Mouse (Mus musculus) MEL (cell line): ENCODE data around the gene Ermap. TPM values are rescaled to one million over a fixed set of nuclear protein-coding genes. Genes with fewer than 3 reads are reported as not detected.

Experiments used
- DNase-seq: peaks from one replicate; pipeline ENCODE4 v3.0.0; 2011; ENCODE audit warnings: low read depth, low spot score
- H3K27ac ChIP-seq: 2 replicates; pipeline ENCODE4 v1.5.1; 2012; ENCODE audit warnings: low read depth, mild to moderate bottlenecking, control low read depth, low read length, moderate library complexity; ENCODE audit not compliant: control insufficient read depth
- H3K27me3 ChIP-seq, 2 experiments: fragments of 150-350 bp in 1 of 2; sonication (generic) in 1 of 2; 2 replicates each; pipeline ENCODE4 v1.6.1; 2012; ENCODE audit warnings: low read length in 2 of 2, mild to moderate bottlenecking in 2 of 2, improper control_type of control experiment in 1 of 2, moderate library complexity in 1 of 2; ENCODE audit not compliant: insufficient read depth in 2 of 2, control insufficient read depth in 1 of 2
- H3K36me3 ChIP-seq, 2 experiments: 2 replicates each; pipeline ENCODE4 v1.6.1; 2012 to 2014; ENCODE audit warnings: low read length in 2 of 2, improper control_type of control experiment in 1 of 2, inconsistent platforms in 1 of 2, mild to moderate bottlenecking in 1 of 2; ENCODE audit not compliant: insufficient read depth in 2 of 2, control insufficient read depth in 1 of 2
- H3K4me1 ChIP-seq, 2 experiments: fragments of 150-350 bp in 1 of 2; sonication (generic) in 1 of 2; 2 replicates each; pipeline ENCODE4 v1.6.1; 2012; ENCODE audit warnings: low read length in 2 of 2, improper control_type of control experiment in 1 of 2, mild to moderate bottlenecking in 1 of 2; ENCODE audit not compliant: insufficient read depth in 2 of 2, control insufficient read depth in 1 of 2
- H3K4me3 ChIP-seq, 2 experiments: fragments of 150-350 bp in 1 of 2; sonication (generic) in 1 of 2; 2 replicates each; pipeline ENCODE4 v1.5.1; 2012; ENCODE audit warnings: low read depth in 2 of 2, low read length in 2 of 2, mild to moderate bottlenecking in 2 of 2, moderate library complexity in 2 of 2, control low read depth in 1 of 2, improper control_type of control experiment in 1 of 2; ENCODE audit not compliant: control insufficient read depth in 1 of 2, insufficient read depth in 1 of 2
- H3K79me2 ChIP-seq: 2 replicates; pipeline ENCODE4 v1.6.1; 2012; ENCODE audit warnings: mild to moderate bottlenecking, low read length, moderate library complexity; ENCODE audit not compliant: control insufficient read depth, poor library complexity, insufficient read depth
- H3K9ac ChIP-seq: 2 replicates; pipeline ENCODE4 v1.6.1; 2012; ENCODE audit warnings: low read depth, mild to moderate bottlenecking, control low read depth, low read length, moderate library complexity; ENCODE audit not compliant: control insufficient read depth, poor library complexity, severe bottlenecking
- H3K9me3 ChIP-seq: fragments of 150-350 bp; sonication (generic); replicated peaks from 2 replicates; pipeline ENCODE4 v1.6.1; 2012; ENCODE audit warnings: mild to moderate bottlenecking, low read length, improper control_type of control experiment, moderate library complexity; ENCODE audit not compliant: insufficient read depth
- CHD1 ChIP-seq: IDR thresholded peaks from 2 replicates; pipeline ENCODE4 v1.6.1; 2012; ENCODE audit warnings: low read depth, mild to moderate bottlenecking, inconsistent platforms, low read length, improper control_type of control experiment
- ETS1 ChIP-seq: IDR thresholded peaks from 2 replicates; pipeline ENCODE4 v1.6.1; 2012; ENCODE audit warnings: low read depth, mild to moderate bottlenecking, inconsistent platforms, low read length, improper control_type of control experiment, moderate library complexity
- GABPA ChIP-seq: IDR thresholded peaks from 2 replicates; pipeline ENCODE4 v1.6.1; 2012; ENCODE audit warnings: low read depth, mild to moderate bottlenecking, inconsistent platforms, low read length, improper control_type of control experiment, moderate library complexity
- HCFC1 ChIP-seq: IDR thresholded peaks from 2 replicates; pipeline ENCODE4 v1.6.1; 2012; ENCODE audit warnings: low read depth, mild to moderate bottlenecking, inconsistent platforms, low read length, improper control_type of control experiment, moderate library complexity
- JUND ChIP-seq: IDR thresholded peaks from 2 replicates; pipeline ENCODE4 v1.6.1; 2011; ENCODE audit warnings: low read depth, mild to moderate bottlenecking, improper control_type of control experiment, low read length
- KAT2A ChIP-seq: conservative IDR thresholded peaks from 2 replicates; pipeline ENCODE4 v1.6.1; 2012; ENCODE audit warnings: low read depth, low read length, improper control_type of control experiment, inconsistent platforms
- MAFK ChIP-seq: IDR thresholded peaks from 2 replicates; pipeline ENCODE4 v1.6.1; 2011; ENCODE audit warnings: low read depth, mild to moderate bottlenecking, low read length, improper control_type of control experiment, borderline replicate concordance
- MAX ChIP-seq: IDR thresholded peaks from 2 replicates; pipeline ENCODE4 v1.6.1; 2011; ENCODE audit warnings: low read length, improper control_type of control experiment
- MEF2A ChIP-seq: IDR thresholded peaks from 2 replicates; pipeline ENCODE4 v1.6.1; 2014; ENCODE audit warnings: low read depth, mild to moderate bottlenecking, inconsistent platforms, low read length, improper control_type of control experiment; ENCODE audit not compliant: poor library complexity, insufficient replicate concordance, severe bottlenecking; ENCODE audit errors: extremely low read depth
- MYB ChIP-seq: IDR thresholded peaks from 2 replicates; pipeline ENCODE4 v1.6.1; 2011; ENCODE audit warnings: mild to moderate bottlenecking, low read depth, low read length, improper control_type of control experiment
- NRF1 ChIP-seq: IDR thresholded peaks from 2 replicates; pipeline ENCODE4 v1.6.1; 2014; ENCODE audit warnings: low read depth, mild to moderate bottlenecking, inconsistent platforms, low read length, improper control_type of control experiment, moderate library complexity; ENCODE audit not compliant: poor library complexity, insufficient read depth, severe bottlenecking
- POLR2A ChIP-seq, 2 experiments: IDR thresholded peaks; 2 replicates each; pipeline ENCODE4 v1.6.1; 2011 to 2012; ENCODE audit warnings: low read length in 2 of 2, mild to moderate bottlenecking in 2 of 2, control low read depth in 1 of 2, improper control_type of control experiment in 1 of 2, low read depth in 1 of 2, moderate library complexity in 1 of 2; ENCODE audit not compliant: control insufficient read depth in 1 of 2, insufficient read depth in 1 of 2, poor library complexity in 1 of 2
- POLR2AphosphoS2 ChIP-seq: IDR thresholded peaks from 2 replicates; pipeline ENCODE4 v1.6.1; 2011; ENCODE audit warnings: low read length, improper control_type of control experiment
- POLR2AphosphoS5 ChIP-seq: IDR thresholded peaks from 2 replicates; pipeline ENCODE4 v1.6.1; 2012; ENCODE audit warnings: low read depth, borderline replicate concordance, mild to moderate bottlenecking, inconsistent platforms, low read length, moderate library complexity, mixed read lengths
- RAD21 ChIP-seq: IDR thresholded peaks from 2 replicates; pipeline ENCODE4 v1.6.1; 2011; ENCODE audit warnings: mild to moderate bottlenecking, low read depth, low read length, improper control_type of control experiment
- RCOR1 ChIP-seq: IDR thresholded peaks from 2 replicates; pipeline ENCODE4 v1.6.1; 2012; ENCODE audit warnings: low read depth, mild to moderate bottlenecking, inconsistent platforms, low read length, improper control_type of control experiment
- SIN3A ChIP-seq: IDR thresholded peaks from 2 replicates; pipeline ENCODE4 v1.6.1; 2012; ENCODE audit warnings: low read length, improper control_type of control experiment, inconsistent platforms
- TAL1 ChIP-seq: IDR thresholded peaks from 2 replicates; pipeline ENCODE4 v1.6.1; 2012; ENCODE audit warnings: mild to moderate bottlenecking, inconsistent platforms, low read length, moderate library complexity, mixed read lengths
- TBP ChIP-seq: IDR thresholded peaks from 2 replicates; pipeline ENCODE4 v1.8.0; 2011; ENCODE audit warnings: low read depth, low read length, improper control_type of control experiment
- TCF12 ChIP-seq: IDR thresholded peaks from 2 replicates; pipeline ENCODE4 v1.6.1; 2014; ENCODE audit warnings: low read depth, mild to moderate bottlenecking, inconsistent platforms, low read length, improper control_type of control experiment, moderate library complexity
- UBTF ChIP-seq: IDR thresholded peaks from 2 replicates; pipeline ENCODE4 v1.6.1; 2012; ENCODE audit warnings: low read depth, mild to moderate bottlenecking, inconsistent platforms, low read length, improper control_type of control experiment, moderate library complexity, borderline replicate concordance; ENCODE audit not compliant: insufficient read depth
- USF1 ChIP-seq: IDR thresholded peaks from 2 replicates; pipeline ENCODE4 v1.6.1; 2014; ENCODE audit warnings: low read depth, mild to moderate bottlenecking, inconsistent platforms, low read length, improper control_type of control experiment, moderate library complexity
- ZC3H11A ChIP-seq: IDR thresholded peaks from 2 replicates; pipeline ENCODE4 v1.6.1; 2012; ENCODE audit warnings: low read depth, mild to moderate bottlenecking, inconsistent platforms, low read length, improper control_type of control experiment
- ZKSCAN1 ChIP-seq: IDR thresholded peaks from 2 replicates; pipeline ENCODE4 v1.6.1; 2012; ENCODE audit warnings: low read depth, mild to moderate bottlenecking, inconsistent platforms, low read length, improper control_type of control experiment, moderate library complexity
- polyA plus RNA-seq, 2 experiments: library from polyadenylated mRNA; stranded (reverse) in 1 of 2; unstranded in 1 of 2; fragments of >175 nt in 1 of 2; fragments of >200 nt in 1 of 2; gene quantifications; 2 replicates each; pipeline versions ENCODE4 v1.2.1 to v1.2.4; 2012; ENCODE audit warnings: low replicate concordance in 2 of 2, low read depth in 1 of 2; ENCODE audit not compliant: insufficient read length in 2 of 2, insufficient read depth in 1 of 2, missing spikeins in 1 of 2
- total RNA-seq: library from RNA; depleted of rRNA; stranded (reverse); fragments of 300-350 nt; gene quantifications from 2 replicates; pipeline ENCODE4 v1.2.3, GENCODE M21; 2012

Gene Ermap
- total and polyA plus RNA-seq, 3 experiments: 44.1 to 247 (median 138) TPM

- no peaks in the 10 kb centered on the region for H3K9me3 ChIP-seq
- H3K27ac ChIP-seq: no peak overlapping the region
- DNase-seq: no peak
- peaks cover 0 to 9% of the 10 kb centered on the region in 2 experiments for H3K36me3 ChIP-seq
- H3K4me3 ChIP-seq: no peak overlapping the region
- no peaks in the 10 kb centered on the region for H3K27me3 ChIP-seq
- no peak overlapping the region for H3K9ac ChIP-seq
- TF ChIP-seq NRF1 (no peak), HCFC1 (no peak), RCOR1 (no peak), USF1 (no peak), ETS1 (no peak), ZC3H11A (no peak), MYB (no peak)
- H3K79me2 ChIP-seq: no peaks in the 10 kb centered on the region
- H3K4me1 ChIP-seq: peaks cover 2 to 4% of the 10 kb centered on the region in 2 experiments; a peak in 2 of 4 replicates
These were observed 56.5 kb downstream of the Ermap start for GRCm38 (mm10) chr4:119133306-119133705.

GRCm38 (mm10) chr4:119131189-119131910, 58.5 kb downstream of the Ermap start:
- peaks cover 9 to 13% of the 10 kb centered on the region in 2 experiments for H3K36me3 ChIP-seq
- TF ChIP-seq ZKSCAN1 (no peak), NRF1 (no peak), POLR2AphosphoS2 (no peak), GABPA (no peak), RAD21 (no peak), TAL1 (no peak), JUND (no peak), UBTF (no peak), POLR2A (IDR thresholded peaks at IDR 0.05; ENCODE audit: control insufficient read depth in 1 of 2, insufficient read depth in 1 of 2, low read depth in 1 of 2, low read length in 2 of 2, poor library complexity in 1 of 2) (no peak), SIN3A (no peak), ZC3H11A (no peak), MEF2A (no peak), TCF12 (no peak), MAX (no peak), CHD1 (no peak), POLR2AphosphoS5 (no peak), MAFK (no peak), KAT2A (no peak), ETS1 (no peak), TBP (no peak)
- TF ChIP-seq, all 39 proteins: peak for 0
- DNase-seq: no peak
- Histone ChIP-seq H3K79me2 (no peaks in the 10 kb centered on the region), H3K4me1 (peaks cover 5 to 20% of the 10 kb centered on the region in 2 experiments; a peak in 3 of 4 replicates), H3K4me3 (no peak overlapping the region), H3K9me3 (no peaks in the 10 kb centered on the region), H3K27me3 (no peaks in the 10 kb centered on the region), H3K9ac (no peak overlapping the region), H3K27ac (no peak overlapping the region)
